Mouse (Mus musculus): ENCODE data around the gene Olfm2. TPM values are rescaled to one million over a fixed set of nuclear protein-coding genes. Genes with fewer than 3 reads are reported as not detected.

The Olfm2 gene
- polyA plus RNA-seq, 1 experiment: 2.2 TPM

DNA sequence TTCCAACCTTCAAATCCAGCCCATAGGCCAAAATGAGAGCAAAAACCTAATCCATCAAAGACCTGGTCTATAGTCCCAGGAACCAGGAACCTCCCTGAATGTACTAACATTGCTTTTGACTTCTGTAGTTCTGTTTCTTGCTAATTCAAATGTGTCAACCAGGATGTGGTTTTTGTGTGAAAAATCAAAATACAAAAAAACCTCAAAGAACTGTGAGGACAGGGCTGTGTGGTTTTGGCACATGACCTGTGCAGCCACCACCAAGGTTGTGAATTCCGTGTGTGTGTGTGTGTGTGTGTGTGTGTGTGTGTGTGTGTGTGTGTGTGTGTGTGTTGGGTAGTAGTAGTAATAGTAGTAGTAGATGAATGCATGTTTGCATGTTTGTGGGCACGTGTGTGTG, 19.1 kb upstream of the Olfm2 start:
- H3K27me3 ChIP-seq (ENCODE audit: control insufficient read depth, insufficient read depth, low read length): no peaks in the 10 kb centered on the region

DNA sequence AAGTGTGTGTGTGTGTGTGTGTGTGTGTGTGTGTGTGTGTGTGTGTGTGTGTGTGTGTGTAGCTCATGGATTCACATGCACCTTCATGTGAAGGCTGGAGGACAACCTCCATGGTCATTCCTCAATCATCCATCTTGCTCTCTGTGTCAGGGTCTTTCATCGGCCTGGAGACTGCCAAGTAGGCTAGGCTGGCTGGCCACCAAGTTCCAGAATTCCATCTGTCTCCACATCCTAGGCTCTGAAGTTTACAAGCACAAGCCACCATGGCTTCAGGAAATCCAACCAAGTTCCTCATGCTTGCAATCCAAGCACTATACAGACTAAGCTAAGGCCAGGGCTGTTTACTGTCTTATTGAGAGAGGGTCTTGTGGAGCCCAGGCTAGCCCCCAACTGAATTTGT, 16.9 kb upstream of the Olfm2 start:
- H3K4me1 ChIP-seq (ENCODE audit: control insufficient read depth, insufficient read depth, insufficient read length, low read length): no peaks in the 10 kb centered on the region
- TF ChIP-seq CTCF (IDR thresholded peaks at IDR 0.05; ENCODE audit: extremely low read depth, insufficient read length, insufficient replicate concordance, low read depth, low read length) (no peak), POLR2A (IDR thresholded peaks at IDR 0.05; ENCODE audit: low read depth, low read length) (no peak)
- WGBS: 74% methylated on average over 1 of the region's 1 CpGs
- H3K27ac ChIP-seq (ENCODE audit: insufficient read depth, low read depth, low read length): no peak overlapping the region
- no peaks in the 10 kb centered on the region for H3K36me3 ChIP-seq (ENCODE audit: control insufficient read depth, insufficient read depth, low read length)
- H3K27me3 ChIP-seq (ENCODE audit: control insufficient read depth, insufficient read depth, low read length): no peaks in the 10 kb centered on the region
- no peak overlapping the region for H3K4me3 ChIP-seq (ENCODE audit: low read depth, low read length)

More for the DNA sequence above, 19.1 kb upstream of the Olfm2 start:
- 52% methylated on average over 2 of the region's 2 CpGs for whole genome bisulfite sequencing
- no peak overlapping the region for H3K4me3 ChIP-seq (ENCODE audit: low read depth, low read length)
- H3K27ac ChIP-seq (ENCODE audit: insufficient read depth, low read depth, low read length): no peak overlapping the region
- H3K36me3 ChIP-seq (ENCODE audit: control insufficient read depth, insufficient read depth, low read length): no peaks in the 10 kb centered on the region
- no peak for TF ChIP-seq CTCF (IDR thresholded peaks at IDR 0.05; ENCODE audit: extremely low read depth, insufficient read length, insufficient replicate concordance, low read depth, low read length)
- TF ChIP-seq POLR2A (IDR thresholded peaks at IDR 0.05; ENCODE audit: low read depth, low read length): no peak
- H3K4me1 ChIP-seq (ENCODE audit: control insufficient read depth, insufficient read depth, insufficient read length, low read length): no peaks in the 10 kb centered on the region

DNA sequence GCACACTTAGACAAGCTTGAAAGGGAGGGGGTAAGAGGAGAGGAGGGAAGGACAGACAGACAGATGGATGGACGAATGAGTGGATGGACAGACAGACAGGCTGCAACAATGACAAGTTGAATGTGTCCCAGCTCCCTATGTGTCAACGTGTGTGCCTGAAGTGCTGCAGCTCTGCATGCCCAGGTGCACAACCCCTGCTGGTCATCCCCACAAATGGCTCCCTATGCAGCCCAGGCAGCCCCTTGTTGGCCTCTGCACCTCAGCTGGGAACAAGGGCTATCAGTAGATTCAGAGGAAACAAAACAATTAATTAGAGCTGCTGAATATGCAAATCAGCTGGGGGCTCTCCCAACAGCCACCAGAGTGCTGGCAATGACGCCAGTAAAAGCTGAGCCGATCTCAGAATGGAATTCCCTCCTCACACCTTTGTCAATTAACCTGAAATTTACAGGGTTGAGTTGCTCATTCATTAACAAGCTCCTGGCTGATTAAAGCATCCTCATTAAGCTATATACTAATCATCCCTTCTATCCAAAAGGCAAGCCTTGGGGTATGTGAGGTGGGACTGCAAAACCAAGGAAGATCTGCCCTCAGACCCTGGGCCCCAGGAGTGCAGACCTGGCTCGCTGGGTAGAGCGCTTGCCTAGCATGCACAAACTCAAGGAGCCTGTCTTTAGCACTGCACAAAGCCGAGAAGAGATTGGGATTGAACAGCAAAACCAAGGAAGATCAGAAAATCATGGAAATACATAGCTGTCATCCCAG, 16.2 kb upstream of the Olfm2 start:
- no peak for TF ChIP-seq CTCF (IDR thresholded peaks at IDR 0.05; ENCODE audit: extremely low read depth, insufficient read length, insufficient replicate concordance, low read depth, low read length)
- no peak for TF ChIP-seq POLR2A (IDR thresholded peaks at IDR 0.05; ENCODE audit: low read depth, low read length)
- WGBS: 47% methylated on average over 7 of the region's 7 CpGs
- H3K4me1 ChIP-seq (ENCODE audit: control insufficient read depth, insufficient read depth, insufficient read length, low read length): no peaks in the 10 kb centered on the region

DNA sequence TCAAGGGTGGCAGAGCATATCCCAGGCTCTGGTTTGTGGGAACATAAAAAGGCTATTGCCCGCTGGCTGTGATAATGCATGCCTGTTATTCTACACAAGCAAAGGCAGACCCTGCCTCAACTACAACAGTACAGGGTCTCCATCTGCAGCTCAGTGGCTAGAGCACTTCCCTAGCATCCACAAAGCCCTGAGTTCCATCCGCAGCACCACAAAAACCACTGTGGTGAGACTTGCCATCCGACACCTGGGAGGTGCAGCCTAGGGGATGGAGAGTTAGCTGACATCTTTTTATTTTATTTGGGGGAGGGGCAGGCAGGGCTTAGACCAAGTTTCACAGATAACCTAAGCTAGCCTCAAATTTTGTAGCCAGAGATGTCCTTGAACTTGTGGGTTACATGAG, 15.2 kb upstream of the Olfm2 start:
- WGBS: 62% methylated on average over 3 of the region's 3 CpGs
- H3K4me3 ChIP-seq (ENCODE audit: low read depth, low read length): no peak overlapping the region

More for the DNA sequence above, 16.2 kb upstream of the Olfm2 start:
- Histone ChIP-seq H3K27me3 (ENCODE audit: control insufficient read depth, insufficient read depth, low read length) (no peaks in the 10 kb centered on the region), H3K4me3 (ENCODE audit: low read depth, low read length) (no peak overlapping the region), H3K27ac (ENCODE audit: insufficient read depth, low read depth, low read length) (no peak overlapping the region), H3K36me3 (ENCODE audit: control insufficient read depth, insufficient read depth, low read length) (no peaks in the 10 kb centered on the region)

DNA sequence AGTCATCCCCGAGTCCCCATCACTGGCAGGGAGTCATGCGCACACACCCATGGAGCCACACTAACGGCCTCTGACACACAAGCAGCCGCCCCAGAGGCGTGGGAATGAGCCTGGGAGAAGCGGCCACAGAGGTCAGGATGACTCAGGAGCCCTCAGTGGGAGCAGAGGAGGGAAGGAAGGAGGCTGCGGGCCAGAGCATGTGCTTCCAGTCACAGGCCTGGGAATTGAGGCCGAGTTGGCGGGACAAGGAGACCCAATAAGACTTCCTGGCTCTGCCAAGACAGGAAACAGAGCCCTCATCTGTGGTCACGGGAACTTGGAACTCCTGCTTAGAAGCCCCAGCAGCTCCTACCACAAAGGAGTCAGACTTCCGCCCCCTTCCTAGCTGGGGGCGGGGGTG, 14.7 kb upstream of the Olfm2 start:
- no peaks in the 10 kb centered on the region for H3K36me3 ChIP-seq (ENCODE audit: control insufficient read depth, insufficient read depth, low read length)
- no peaks in the 10 kb centered on the region for H3K4me1 ChIP-seq (ENCODE audit: control insufficient read depth, insufficient read depth, insufficient read length, low read length)
- H3K27me3 ChIP-seq (ENCODE audit: control insufficient read depth, insufficient read depth, low read length): no peaks in the 10 kb centered on the region
- H3K4me3 ChIP-seq (ENCODE audit: low read depth, low read length): no peak overlapping the region
- TF ChIP-seq POLR2A (IDR thresholded peaks at IDR 0.05; ENCODE audit: low read depth, low read length): no peak
- TF ChIP-seq CTCF (IDR thresholded peaks at IDR 0.05; ENCODE audit: extremely low read depth, insufficient read length, insufficient replicate concordance, low read depth, low read length): no peak
- WGBS: 40% methylated on average over 12 of the region's 12 CpGs
- no peak overlapping the region for H3K27ac ChIP-seq (ENCODE audit: insufficient read depth, low read depth, low read length)

More for the DNA sequence above, 15.2 kb upstream of the Olfm2 start:
- H3K27me3 ChIP-seq (ENCODE audit: control insufficient read depth, insufficient read depth, low read length): no peaks in the 10 kb centered on the region
- H3K36me3 ChIP-seq (ENCODE audit: control insufficient read depth, insufficient read depth, low read length): no peaks in the 10 kb centered on the region
- H3K27ac ChIP-seq (ENCODE audit: insufficient read depth, low read depth, low read length): no peak overlapping the region
- no peak for TF ChIP-seq POLR2A (IDR thresholded peaks at IDR 0.05; ENCODE audit: low read depth, low read length)
- TF ChIP-seq CTCF (IDR thresholded peaks at IDR 0.05; ENCODE audit: extremely low read depth, insufficient read length, insufficient replicate concordance, low read depth, low read length): no peak
- no peaks in the 10 kb centered on the region for H3K4me1 ChIP-seq (ENCODE audit: control insufficient read depth, insufficient read depth, insufficient read length, low read length)

DNA sequence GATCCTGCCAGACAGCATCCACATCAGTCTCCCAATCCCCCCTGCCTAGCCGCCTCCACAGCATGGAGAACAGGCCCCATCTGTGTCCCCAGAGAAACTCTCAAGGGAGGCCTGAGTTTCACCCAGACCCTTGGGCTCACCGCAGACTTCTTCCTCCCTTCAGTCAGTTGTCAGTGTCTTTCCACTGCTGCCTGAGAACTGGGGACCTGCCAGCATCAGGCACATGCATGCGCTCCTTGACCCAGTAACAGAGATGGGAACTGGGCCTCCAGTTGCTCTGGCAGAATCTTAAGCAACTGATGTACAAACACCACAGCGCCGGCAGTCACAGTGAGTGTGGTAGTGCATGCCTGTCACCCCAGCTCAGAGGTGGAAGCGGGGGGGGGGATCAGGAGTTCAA, 12.7 kb upstream of the Olfm2 start:
- no peak overlapping the region for H3K4me3 ChIP-seq (ENCODE audit: low read depth, low read length)
- H3K27me3 ChIP-seq (ENCODE audit: control insufficient read depth, insufficient read depth, low read length): no peaks in the 10 kb centered on the region
- 89% methylated on average over 6 of the region's 6 CpGs for WGBS
- TF ChIP-seq CTCF (IDR thresholded peaks at IDR 0.05; ENCODE audit: extremely low read depth, insufficient read length, insufficient replicate concordance, low read depth, low read length): no peak
- TF ChIP-seq POLR2A (IDR thresholded peaks at IDR 0.05; ENCODE audit: low read depth, low read length): no peak
- no peaks in the 10 kb centered on the region for H3K4me1 ChIP-seq (ENCODE audit: control insufficient read depth, insufficient read depth, insufficient read length, low read length)
- H3K27ac ChIP-seq (ENCODE audit: insufficient read depth, low read depth, low read length): no peak overlapping the region
- H3K36me3 ChIP-seq (ENCODE audit: control insufficient read depth, insufficient read depth, low read length): no peaks in the 10 kb centered on the region

DNA sequence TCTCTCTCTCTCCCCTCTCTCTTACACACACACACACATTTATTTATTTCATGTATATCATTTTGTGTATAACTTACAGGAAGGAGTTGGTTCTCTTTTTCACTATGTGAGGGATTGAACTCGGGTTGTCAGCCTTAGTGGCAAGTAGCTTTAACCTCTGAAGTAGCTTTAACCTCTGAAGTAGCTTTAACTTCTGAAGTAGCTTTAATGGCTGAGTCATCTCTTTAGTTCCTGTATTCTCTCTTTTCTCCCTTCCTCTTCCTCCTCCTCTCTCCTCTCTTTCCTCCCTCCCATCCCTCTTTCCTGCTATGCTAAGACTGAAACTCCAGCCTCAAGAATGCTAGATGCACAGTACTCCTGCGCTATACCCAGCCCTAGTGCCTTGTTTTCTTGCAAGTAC, 12.1 kb upstream of the Olfm2 start:
- Histone ChIP-seq H3K4me3 (ENCODE audit: low read depth, low read length) (no peak overlapping the region), H3K27ac (ENCODE audit: insufficient read depth, low read depth, low read length) (no peak overlapping the region; the same call in 1 of the 2 replicates), H3K4me1 (ENCODE audit: control insufficient read depth, insufficient read depth, insufficient read length, low read length) (no peaks in the 10 kb centered on the region), H3K27me3 (ENCODE audit: control insufficient read depth, insufficient read depth, low read length) (no peaks in the 10 kb centered on the region), H3K36me3 (ENCODE audit: control insufficient read depth, insufficient read depth, low read length) (no peaks in the 10 kb centered on the region)
- TF ChIP-seq CTCF (IDR thresholded peaks at IDR 0.05; ENCODE audit: extremely low read depth, insufficient read length, insufficient replicate concordance, low read depth, low read length) (no peak), POLR2A (IDR thresholded peaks at IDR 0.05; ENCODE audit: low read depth, low read length) (no peak)
- 65% methylated on average over 2 of the region's 2 CpGs for WGBS
